Mouse (Mus musculus) embryo, embryonic 11 days (tissue): Measurements from ENCODE around the gene Platr17.
"Not testable (repeated sequence)": the region's sequence is repeated elsewhere in the genome, so short reads cannot be mapped to it uniquely, and the experiment has no call there.

ENCODE experiments used
- DNase-seq: peaks from one replicate; pipeline ENCODE4 v3.0.0-alpha.2; 2015

The Platr17 gene

DNA sequence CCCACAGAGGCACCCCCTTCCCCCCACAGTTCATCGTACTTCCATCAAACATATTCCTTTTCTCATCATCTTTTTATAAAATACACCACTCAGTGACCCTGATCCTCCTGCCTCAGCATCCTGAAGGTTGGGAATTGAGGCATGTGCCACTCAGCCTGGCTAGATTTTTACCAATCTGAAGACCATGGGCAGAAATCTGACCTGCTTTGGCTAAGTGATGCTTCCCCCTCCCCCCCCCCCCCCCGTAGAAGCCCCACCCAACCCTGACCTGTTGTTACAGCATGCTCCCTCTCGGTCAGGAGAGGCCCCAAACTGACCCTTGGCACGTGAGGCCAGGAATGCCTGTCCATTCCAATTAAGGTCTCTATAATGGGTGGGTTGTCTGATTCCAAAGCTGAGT lies at the start of gene Platr17:
Gene Platr17, plus strand, starts transcription at position 301 of the 400 bp plus-strand sequence.
- not testable (repeated sequence) for DNase-seq

DNA sequence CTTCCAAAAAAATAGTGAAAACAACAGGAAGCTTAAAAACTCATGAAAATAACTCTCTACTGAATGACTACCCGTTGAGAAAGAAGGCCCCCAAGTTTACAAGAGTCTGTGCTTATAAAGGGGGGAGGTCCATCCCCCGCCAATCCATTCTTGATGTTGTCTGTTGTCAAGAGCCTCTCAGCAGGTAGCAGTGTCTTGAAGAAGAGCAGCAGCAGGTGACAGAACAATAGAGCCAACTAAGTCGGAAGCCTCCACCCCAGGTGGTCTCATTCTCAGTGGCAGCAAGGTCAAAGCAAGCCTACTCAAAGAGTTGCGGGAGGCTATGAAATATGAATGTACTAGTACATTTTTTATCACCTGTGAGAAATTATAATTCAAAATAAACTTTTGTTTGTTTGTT lies 47.1 kb upstream of the Platr17 start:
- no peak for DNase-seq

DNA sequence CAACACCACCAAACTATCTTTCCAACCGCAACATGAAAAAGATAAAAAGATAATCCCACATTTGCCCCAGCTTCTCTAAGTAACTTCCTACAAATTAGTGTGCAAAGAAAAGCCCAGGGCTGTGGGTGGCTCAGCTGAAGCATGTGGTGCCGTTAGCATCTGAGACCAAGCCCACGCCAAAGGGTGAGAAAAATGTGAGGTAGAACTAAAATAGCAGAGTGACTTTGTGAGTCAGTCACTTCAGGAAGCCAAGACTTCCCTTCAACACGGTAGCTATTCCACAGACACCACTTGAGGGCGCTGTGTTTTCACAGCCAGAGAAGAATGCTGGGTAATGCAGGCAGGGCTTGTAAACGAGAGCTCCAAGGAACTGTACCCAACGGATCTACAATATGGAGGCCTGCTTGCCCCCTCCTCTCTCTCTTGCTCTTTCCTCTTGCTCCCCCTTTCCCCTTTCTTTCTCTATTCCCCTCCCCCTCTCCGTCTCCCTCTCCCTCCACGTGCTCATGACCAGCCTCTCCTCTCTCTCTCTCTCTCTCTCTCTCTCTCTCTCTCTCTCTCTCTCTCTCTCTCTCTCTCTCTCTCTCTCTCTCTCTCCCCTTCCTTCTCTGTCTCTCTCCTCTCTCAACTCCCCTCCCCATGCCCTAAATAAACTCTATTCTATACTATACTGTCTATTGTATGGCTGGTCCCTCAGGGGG lies 39.5 kb upstream of the Platr17 start:
- peak; percentile 54 for DNase-seq

DNA sequence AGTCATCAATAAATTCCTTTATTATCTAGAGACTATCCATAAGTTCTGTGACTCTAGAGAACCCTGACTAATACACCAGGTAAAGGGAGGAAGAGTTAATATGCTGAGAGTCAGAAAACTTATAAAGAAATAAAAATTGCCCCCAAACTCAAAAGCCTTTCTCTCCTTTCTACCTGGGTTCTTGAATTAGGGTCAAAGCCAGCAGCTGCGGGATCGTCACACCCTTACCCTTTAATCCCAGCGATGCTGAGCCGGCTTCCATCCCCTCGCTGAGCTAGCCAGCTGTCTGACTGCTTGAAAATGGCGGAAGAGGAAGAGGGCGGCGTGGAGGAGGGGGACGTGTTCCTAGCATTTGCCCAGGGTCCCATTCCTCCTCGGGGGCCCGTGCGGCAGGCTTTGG lies 31.4 kb upstream of the Platr17 start, which contains the start of gene Gm7029:
Gene Gm7029, plus strand, starts transcription at position 301 of the 400 bp plus-strand sequence.
- DNase-seq: not testable (repeated sequence)

DNA sequence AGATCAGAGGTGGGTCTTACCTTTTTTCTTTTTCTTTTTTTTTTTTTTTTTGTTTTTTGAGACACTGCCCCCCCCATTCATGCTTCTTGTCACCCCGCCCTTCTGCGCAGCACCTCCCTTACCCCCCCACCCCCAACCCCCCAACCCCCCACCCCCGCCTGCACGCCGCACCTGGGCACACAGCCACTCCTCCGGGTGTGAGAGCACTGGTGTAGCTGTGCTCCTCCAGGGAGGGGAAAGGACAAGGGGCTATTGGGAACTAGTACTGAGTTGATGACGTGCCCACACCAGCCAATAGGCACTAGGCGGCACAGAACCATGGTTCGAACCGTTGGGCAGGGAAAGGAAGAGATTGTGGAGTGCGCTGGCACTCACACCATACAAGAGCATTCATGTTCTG lies 30.5 kb upstream of the Platr17 start:
- no peak for DNase-seq

DNA sequence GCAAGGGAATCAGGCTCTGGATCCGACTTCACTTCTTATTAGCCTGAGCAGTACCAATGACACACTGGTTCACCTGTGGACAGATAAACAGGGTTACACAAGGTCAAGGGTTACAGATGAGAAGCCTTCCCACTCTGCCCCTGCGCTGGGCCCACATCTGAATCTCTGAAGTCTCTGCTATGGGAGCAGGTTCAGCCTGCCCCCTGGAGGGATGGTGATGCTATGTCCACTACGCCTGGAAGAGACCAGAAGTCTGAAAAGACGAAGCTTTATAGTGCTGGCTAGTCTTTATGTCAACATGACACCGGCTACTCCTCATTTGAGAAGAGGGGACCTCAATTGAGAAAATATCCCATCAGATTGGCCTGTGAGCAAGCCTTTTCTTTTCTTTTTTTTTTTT lies 29.1 kb upstream of the Platr17 start:
- DNase-seq: peak; percentile 20

DNA sequence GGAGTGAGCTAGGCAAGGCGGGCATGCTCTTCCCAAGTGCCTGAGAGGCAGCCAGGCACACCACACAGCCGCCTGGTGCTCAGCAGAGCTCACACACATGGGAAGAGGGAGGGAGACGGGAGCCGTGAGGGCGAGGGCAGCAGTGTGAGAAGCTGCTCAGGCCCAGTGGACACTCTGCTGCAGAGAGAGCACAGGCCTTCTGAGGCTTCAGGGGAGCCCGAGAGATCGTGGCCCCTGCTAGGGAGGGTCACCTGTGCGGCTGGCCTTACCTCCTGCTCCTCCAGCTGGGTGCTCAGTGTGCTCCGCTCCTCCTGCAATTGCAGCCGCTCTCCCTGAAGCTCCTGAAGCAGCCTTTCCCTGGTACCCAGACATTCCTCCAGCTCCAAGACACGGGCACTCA lies 20.6 kb upstream of the Platr17 start:
- not testable (repeated sequence) for DNase-seq

DNA sequence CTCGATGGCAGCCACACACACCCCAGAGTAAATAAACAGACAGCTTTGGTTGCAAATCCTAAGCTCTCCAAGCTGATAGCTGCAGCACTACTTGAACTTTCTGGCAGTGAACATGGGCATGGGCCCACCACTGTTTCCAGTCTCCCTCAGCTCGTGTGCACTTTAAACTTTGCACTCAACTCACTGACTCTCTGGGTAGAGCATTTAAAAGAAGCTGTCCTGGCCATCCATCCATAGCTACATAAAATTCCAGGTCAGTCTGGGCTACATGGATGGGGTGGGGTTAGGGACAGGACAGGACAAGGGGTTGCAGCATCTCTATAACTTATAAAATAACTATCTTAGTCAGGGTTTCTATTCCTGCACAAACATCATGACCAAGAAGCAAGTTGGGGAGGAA lies 17.1 kb upstream of the Platr17 start:
- not testable (repeated sequence) for DNase-seq

DNA sequence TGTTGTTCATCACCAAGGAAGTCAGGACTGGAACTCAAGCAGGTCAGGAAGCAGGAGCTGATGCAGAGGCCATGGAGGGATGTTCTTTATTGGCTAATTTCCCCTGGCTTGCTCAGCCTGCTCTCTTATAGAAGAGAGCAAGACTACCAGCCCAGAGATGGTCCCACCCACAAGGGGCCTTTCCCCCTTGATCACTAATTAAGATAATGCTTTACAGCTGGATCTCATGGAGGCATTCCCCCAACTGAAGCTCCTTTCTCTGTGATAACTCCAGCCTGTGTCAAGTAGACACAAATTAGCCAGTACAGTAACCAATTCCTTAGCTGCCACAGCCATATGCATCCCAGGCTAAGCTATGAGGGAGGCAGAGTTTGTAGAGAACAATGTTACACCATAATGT lies 16.7 kb upstream of the Platr17 start:
- not testable (repeated sequence) for DNase-seq

DNA sequence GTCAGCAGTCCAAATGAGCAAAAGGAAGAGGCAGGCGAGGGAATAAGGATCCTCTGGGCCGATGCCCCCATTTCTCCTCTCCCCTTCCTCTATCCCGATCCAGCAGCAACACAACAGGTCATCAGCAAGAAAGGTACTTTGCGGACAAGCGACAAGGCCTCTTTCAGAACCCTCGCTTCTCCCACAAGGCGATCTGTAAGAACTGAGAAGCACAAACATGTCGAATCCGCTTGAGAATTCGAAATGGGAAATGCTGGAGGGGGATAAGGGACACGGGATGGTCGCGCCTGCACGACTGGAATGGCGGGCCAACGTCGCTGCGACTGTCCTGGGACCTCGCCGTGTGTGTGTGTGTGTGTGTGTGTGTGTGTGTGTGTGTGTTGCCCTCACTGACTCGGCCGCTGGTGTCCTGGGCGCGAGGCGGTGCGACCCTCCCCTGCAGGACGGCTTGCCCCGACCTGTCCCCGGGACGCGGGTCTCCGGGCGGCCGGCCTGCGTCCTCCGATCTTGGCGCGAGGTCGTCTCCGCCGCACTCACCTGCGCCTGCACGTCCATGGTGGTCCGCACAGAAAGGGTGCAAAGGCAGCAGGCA lies 14.9 kb upstream of the Platr17 start:
- DNase-seq: not testable (repeated sequence)

DNA sequence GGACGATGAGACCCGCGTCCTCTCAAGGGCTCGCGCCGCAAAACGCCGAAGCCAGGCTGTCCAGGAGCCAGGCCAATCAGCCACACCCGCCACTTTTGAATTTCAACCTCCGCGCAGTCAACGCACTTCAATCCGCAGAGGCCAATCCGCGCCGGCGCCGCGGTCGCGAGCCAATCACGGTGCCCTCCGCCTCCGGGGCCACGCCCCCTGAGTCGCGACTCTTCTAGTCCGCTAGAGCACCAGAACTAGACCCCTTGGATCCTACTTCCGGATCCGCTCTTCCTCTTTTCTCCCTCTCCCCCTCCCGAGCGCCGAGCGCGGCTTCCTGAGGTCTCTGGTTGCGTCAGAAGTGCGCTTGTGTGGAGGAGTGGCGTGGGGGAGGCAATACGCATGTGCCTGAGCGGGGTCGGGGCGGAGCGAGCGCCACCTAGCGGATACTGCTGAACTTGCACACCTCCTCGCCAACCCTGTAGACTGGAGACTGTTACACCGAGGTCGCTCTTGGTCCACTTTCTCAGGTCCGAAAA lies 14.3 kb upstream of the Platr17 start, which contains the start of gene Kifc1:
Gene Kifc1, minus strand, starts transcription at position 129 of the 527 bp plus-strand sequence.
- DNase-seq: peak; percentile 98

DNA sequence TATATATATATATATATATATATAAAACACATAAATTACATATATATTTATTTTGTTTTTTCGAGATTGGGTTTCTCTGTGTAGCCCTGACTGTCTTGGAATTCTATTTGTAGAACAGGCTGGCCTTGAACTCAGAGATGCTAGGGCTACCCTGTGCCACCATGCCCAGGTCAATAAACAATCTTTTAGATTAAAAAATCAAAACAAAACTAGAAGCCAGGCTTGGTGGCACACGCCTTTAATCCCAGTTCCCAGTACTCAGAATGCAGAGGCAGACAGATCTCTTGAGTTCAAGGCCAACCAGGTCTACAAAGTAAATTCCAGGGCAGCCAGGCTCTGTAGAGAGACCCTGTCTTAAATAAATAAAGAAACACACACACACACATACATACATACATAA lies 13.6 kb upstream of the Platr17 start:
- no peak for DNase-seq

DNA sequence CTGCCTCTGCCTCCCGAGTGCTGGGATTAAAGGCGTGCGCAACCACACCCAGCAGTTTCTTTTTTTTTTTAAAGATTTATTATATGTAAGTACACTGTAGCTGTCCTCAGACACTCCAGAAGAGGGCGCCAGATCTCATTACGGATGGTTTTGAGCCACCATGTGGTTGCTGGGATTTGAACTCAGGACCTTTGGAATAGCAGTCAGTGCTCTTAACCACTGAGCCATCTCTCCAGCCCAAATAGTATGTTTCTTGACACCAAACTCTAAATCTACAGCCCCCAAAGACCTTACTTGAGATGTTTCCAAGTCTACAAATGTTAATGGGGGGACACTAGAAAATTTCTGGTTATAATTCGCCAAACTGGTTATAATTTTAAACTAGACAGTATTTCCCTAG lies 13.0 kb upstream of the Platr17 start:
- DNase-seq: not testable (repeated sequence)

DNA sequence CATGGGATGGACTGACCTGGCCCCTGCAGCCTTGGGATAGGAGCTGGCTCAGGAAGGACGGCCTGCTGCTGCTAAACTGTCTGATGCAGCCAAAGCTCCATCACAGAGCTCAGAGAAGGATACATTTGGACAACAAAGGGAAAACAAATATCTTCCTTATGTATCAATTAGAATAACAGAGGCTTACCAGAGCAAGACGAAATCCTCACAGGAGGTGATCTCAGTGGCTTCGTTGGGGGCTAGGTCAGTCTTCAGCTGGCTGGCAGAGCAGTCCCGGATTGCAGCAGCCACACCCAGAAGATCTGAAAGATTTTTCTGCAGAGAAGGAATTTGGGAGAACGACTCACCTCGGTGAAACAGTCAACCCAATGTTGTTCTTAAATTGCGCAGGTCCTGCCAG lies 12.5 kb upstream of the Platr17 start:
- DNase-seq: no peak

DNA sequence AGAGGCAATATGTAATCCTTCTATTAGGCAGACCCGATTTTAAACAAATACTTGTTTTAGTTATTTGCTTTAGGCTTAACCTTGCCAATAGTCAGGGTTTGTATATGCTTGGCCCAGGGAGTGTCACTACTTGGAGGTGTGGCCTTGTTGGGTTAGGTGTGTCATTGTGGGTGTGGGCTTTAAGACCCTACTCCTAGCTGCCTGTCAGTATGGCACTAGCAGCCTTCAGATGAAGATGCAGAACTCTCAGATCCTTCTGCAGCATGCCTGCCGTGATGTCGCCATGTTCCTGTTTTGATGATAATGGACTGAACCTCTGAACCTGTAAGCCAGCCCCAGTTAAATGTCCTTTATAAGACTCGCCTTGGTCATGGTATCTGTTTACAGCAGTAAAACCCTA lies 11.9 kb upstream of the Platr17 start:
- DNase-seq: not testable (repeated sequence)

DNA sequence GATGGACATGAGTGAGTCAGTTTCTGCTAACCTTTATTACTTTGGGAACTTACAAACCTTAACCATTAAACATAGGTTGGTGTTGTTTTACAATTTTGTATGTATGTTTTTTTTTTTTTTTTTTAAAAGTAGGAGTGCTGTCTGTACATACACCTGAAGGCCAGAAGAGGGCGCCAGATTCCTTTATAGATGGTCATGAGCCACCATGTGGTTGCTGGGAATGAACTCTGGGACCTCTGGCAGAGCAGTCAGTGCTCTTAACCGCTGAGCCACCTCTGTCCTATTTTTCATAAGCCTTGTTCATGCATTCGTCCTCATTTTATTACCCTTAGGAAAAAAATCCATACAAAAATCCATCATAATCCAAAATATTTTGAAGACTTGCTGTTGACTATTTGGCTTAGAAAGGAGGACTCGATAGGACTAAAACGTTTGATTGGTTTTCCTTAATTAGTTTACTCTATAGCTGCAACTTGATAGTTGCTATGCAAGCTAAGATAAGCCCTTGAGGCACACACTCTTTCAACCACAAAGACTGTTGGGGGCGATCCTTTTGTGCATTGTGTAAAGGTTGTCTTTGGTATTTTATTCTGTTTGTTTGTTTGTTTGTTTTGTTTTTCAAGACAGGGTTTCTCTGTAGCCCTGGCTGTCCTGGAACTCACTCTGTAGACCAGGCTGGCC lies 7.7 kb upstream of the Platr17 start:
- peak; percentile 80 for DNase-seq

DNA sequence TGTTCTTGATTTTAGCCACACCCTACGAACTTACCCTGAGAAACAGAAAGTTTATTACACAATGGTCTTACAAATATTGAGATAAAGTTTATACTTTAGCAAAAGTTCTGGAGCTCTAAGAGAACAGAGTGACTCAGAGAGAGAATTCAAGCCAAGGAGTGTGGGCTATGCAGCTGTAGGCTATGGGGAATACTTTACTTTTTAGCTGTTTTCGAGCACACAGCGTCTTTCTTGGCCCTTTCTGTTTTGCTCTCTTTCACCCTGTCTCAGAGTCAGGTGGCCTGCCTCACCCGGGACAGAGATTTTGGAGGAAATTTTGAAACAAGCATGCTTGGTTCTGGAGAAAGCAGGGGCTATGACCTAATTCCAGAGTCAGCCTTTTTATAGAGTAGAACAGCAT lies 6.7 kb upstream of the Platr17 start:
- not testable (repeated sequence) for DNase-seq

DNA sequence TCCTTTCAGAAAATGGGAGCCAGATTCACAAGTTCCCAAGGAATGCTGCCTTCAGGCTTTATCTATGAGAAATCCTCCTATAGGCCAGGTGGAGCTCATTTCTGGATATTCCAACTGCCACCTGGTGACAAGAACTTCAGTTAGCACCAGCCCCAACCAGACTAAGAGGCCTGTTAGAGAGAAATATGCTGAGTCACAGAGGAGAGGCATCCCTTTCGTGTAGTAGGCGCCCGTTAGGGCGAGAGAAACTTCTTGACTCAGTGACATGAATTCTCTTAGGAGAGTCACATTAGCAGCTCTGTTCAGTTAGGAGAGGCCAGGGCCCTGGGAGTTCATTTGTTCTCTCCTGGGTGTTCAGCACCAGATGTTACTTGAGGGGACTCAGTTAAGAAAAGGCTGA lies 5.3 kb upstream of the Platr17 start:
- no peak for DNase-seq

DNA sequence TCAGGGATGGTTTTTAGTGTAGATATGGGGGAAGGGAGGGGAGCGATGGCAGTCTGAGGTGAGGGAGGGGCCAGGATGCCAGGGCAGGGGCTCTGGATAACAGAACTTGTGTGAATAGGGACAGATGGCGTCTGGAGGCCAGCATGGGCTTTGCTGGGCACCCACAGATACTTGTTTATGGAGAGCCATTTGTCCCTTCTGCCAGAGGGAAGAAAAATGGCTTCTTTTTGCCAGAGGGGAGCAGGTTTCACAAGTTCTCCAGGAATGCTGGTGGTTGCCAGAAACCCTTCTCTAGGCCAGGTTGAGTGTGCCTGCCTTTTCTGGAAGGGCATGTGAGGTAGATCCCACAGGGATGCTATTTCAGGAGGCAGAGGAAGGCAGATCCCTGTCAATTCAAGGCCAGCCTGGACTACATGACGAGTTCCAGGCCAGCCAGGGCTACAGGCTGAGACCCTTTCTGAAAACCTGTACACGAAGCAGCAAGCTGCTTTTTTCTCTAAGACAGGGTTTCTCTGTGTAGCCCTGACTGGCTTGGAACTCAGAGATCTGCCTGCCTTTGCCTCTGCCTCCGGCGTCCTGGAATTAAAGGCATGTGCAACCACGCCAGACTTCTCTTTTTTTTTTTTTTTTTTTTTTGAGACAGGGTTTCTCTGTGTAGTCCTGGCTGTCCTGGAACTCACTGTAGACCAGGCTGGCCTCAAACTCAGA lies 4.5 kb upstream of the Platr17 start:
- DNase-seq: no peak

DNA sequence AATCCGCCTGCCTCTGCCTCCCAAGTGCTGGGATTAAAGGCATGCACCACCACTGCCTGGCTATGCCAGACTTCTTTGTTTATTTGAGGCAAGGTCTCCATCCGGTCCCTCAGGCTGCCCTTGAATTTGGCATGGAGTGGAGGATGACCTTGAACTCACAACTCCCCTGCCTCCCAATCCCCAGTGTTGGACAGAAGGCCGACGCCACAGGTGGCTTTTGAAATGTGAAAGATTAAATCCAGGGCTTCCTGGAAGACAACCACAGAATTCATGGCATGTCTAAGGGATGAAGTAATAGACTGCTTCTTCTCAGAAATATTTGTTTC lies 4.0 kb upstream of the Platr17 start:
- DNase-seq: no peak

DNA sequence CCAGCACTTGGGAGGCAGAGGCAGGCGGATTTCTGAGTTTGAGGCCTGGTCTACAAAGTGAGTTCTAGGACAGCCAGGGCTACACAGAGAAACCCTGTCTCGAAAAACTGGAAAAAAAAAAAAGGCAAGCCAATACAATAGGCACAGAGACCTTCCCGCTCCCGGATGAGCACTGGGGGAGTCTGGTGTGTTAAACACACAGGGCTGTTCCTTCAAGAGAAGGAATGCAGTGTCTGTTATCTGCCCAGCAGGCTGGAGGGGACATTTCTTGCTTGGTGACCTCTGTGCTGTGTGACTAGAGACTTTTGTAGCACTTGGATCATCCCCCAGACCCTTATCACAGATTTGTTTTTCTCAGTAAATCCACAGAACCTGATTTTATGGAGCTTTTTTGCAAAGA lies 3.3 kb upstream of the Platr17 start:
- DNase-seq: no peak

DNA sequence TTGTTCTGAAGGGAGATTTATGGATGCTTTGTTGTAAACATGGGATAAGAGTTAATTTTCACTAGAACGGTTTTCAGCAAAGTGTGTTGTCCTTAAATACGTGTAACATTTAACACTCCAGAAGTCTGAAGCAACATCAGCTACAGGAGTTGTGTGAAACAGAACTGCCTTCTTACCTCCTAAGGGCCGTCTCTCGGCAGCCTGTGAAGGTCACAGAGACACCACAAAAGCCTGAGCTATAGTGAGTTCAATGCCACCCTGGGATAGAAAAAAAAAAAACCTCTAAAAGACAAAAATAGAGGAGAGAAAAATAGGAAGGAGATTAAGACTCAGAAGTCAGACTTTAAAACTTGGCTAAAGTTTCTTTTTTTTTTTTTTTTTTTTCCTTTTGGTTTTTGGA lies 2.9 kb upstream of the Platr17 start:
- DNase-seq: no peak

DNA sequence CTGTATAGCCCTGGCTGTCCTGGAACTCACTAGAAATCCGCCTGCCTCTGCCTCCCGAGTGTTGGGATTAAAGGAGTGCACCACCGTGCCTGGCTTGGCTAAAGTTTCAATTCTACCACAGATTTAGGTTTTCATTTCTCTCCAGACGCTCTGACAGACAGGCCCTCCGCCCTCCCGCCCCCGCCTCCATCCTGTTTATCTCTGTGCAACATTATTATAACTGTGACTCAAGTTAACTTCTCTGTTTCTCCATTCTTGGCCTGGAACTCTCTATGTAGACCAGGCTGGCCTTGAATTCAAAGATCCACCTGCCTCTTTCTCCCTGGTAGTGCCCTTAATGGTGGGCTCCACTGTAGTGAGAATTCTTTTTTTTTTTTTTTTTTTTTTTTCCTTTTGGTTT lies 2.4 kb upstream of the Platr17 start:
- DNase-seq: no peak
